In genomic region chr17:35720340-35720727, GRCm38 (mm10) we compare ENCODE assay signal across 8 mouse cellular contexts. TPM values are rescaled to one million over a fixed set of nuclear protein-coding genes. Genes with fewer than 3 reads are reported as not detected.
DNase-seq lines count a peak whose midpoint lies in the region; ATAC-seq lines count a peak whose summit lies in the region.

No protein-coding gene starts in this region.

- DNase-seq in hindbrain, embryonic 10.5 days (ENCODE audit: low spot score) = no peak
- no peak for DNase-seq in hindbrain, embryonic 11.5 days (ENCODE audit: low spot score)
- DNase-seq in kidney, adult 8-10 months = peak; percentile 36 to 57
- peak; percentile 59 for DNase-seq in lung, postnatal 25 days (ENCODE audit: low spot score)
- peak; percentile 66 for DNase-seq in testis, postnatal 10 days (ENCODE audit: low spot score)

- no peak for ATAC-seq in hindbrain, embryonic 11.5 days (ENCODE audit: low FRiP score)
- peak; percentile 66 for ATAC-seq in forebrain, embryonic 15.5 days (replicated peaks)
- ATAC-seq in CD4-positive, CD25-positive, alpha-beta regulatory T cell, adult 4 months = no peak
- no peak for ATAC-seq in megakaryocyte progenitor cell, adult 5-6 weeks (replicated peaks; ENCODE audit: poor library complexity)

- H3K27me3 ChIP-seq in hindbrain, embryonic 10.5 days (ENCODE audit: insufficient read depth, poor library complexity, severe bottlenecking) = peaks cover 19% of the 10 kb centered on the region
- no peaks in the 10 kb centered on the region for H3K27me3 ChIP-seq in hindbrain, embryonic 11.5 days (ENCODE audit: control insufficient read depth, insufficient read depth, low read length)
- no peaks in the 10 kb centered on the region for H3K27me3 ChIP-seq in forebrain, embryonic 15.5 days

- peak overlapping the region; percentile 18; the same call in 1 of the 2 replicates for H3K4me3 ChIP-seq in hindbrain, embryonic 10.5 days
- H3K4me3 ChIP-seq in hindbrain, embryonic 11.5 days (ENCODE audit: low read depth, low read length) = no peak overlapping the region
- no peak overlapping the region for H3K4me3 ChIP-seq in forebrain, embryonic 15.5 days

- WGBS in hindbrain, embryonic 10.5 days = 17% methylated on average over 11 of the region's 11 CpGs
- 20% methylated on average over 10 of the region's 11 CpGs for WGBS in hindbrain, embryonic 11.5 days
- WGBS in forebrain, embryonic 15.5 days = 6% methylated on average over 11 of the region's 11 CpGs

- no peaks in the 10 kb centered on the region for H3K36me3 ChIP-seq in hindbrain, embryonic 10.5 days
- H3K36me3 ChIP-seq in hindbrain, embryonic 11.5 days (ENCODE audit: control insufficient read depth, insufficient read depth, low read length) = no peaks in the 10 kb centered on the region
- H3K36me3 ChIP-seq in forebrain, embryonic 15.5 days = no peaks in the 10 kb centered on the region

- H3K9ac ChIP-seq in hindbrain, embryonic 11.5 days (ENCODE audit: low read depth, low read length) = no peak overlapping the region
- H3K9ac ChIP-seq in forebrain, embryonic 15.5 days (replicated peaks) = 0 out of 2 replicates have a peak overlapping the region, but pooled peaks have one; percentile 11

- peaks cover 21% of the 10 kb centered on the region for H3K4me1 ChIP-seq in hindbrain, embryonic 10.5 days (replicated peaks)
- no peaks in the 10 kb centered on the region for H3K4me1 ChIP-seq in hindbrain, embryonic 11.5 days (replicated peaks; ENCODE audit: control insufficient read depth, insufficient read depth, low read length)
- peaks cover 13% of the 10 kb centered on the region for H3K4me1 ChIP-seq in forebrain, embryonic 15.5 days

- no peaks in the 10 kb centered on the region for H3K9me3 ChIP-seq in hindbrain, embryonic 10.5 days
- H3K9me3 ChIP-seq in hindbrain, embryonic 11.5 days (ENCODE audit: control insufficient read depth, low read length) = no peaks in the 10 kb centered on the region
- H3K9me3 ChIP-seq in forebrain, embryonic 15.5 days = no peaks in the 10 kb centered on the region

- H3K27ac ChIP-seq in hindbrain, embryonic 10.5 days = peak overlapping the region; percentile 64
- H3K27ac ChIP-seq in hindbrain, embryonic 11.5 days (ENCODE audit: low read depth, low read length) = no peak overlapping the region
- H3K27ac ChIP-seq in forebrain, embryonic 15.5 days (replicated peaks) = peak overlapping the region; percentile 76

- no peak overlapping the region for H3K4me2 ChIP-seq in hindbrain, embryonic 11.5 days (replicated peaks; ENCODE audit: low read depth, low read length)
- peak overlapping the region; percentile 34 for H3K4me2 ChIP-seq in forebrain, embryonic 15.5 days (replicated peaks)

RNA-seq across cellular contexts. Expression of gene Ddr1, which starts 15.9 kb away (rescaled TPM):
- 134 and 184 TPM in 2 replicates for polyA plus RNA-seq in hindbrain, embryonic 10.5 days (2016; fragmentation: Nextera tagmentation; extraction: Ambion mirVana)
- 69.9 and 78.8 TPM in 2 replicates for polyA plus RNA-seq in hindbrain, embryonic 11.5 days (2014; fragmentation: Nextera tagmentation; extraction: Ambion mirVana)
- polyA plus RNA-seq in forebrain, embryonic 15.5 days (2015; fragmentation: Nextera tagmentation; extraction: Ambion mirVana) = 127 TPM in 2 replicates
- polyA plus RNA-seq in CD4-positive, CD25-positive, alpha-beta regulatory T cell, adult 4 months (2017; shearing (Covaris generic)) = under 1 TPM; 0.65 TPM
- 0.15 TPM in 1 of 2 replicates, not detected in the other for total RNA-seq in megakaryocyte progenitor cell, adult 5-6 weeks (2015)
- total RNA-seq in megakaryocyte progenitor cell, adult 5-6 weeks (2017) = 0.25 TPM in 1 of 2 replicates, not detected in the other

RNA-seq across cellular contexts. Expression of gene Gtf2h4, which starts 46.8 kb away (rescaled TPM):
- 45.7 and 56.5 TPM in 2 replicates for polyA plus RNA-seq in hindbrain, embryonic 10.5 days (2016; fragmentation: Nextera tagmentation; extraction: Ambion mirVana)
- 37.8 and 41.4 TPM in 2 replicates for polyA plus RNA-seq in hindbrain, embryonic 11.5 days (2014; fragmentation: Nextera tagmentation; extraction: Ambion mirVana)
- 36.1 and 37.8 TPM in 2 replicates for polyA plus RNA-seq in forebrain, embryonic 15.5 days (2015; fragmentation: Nextera tagmentation; extraction: Ambion mirVana)
- 10 to 100 TPM; 28.3 to 37.7 TPM for polyA plus RNA-seq in CD4-positive, CD25-positive, alpha-beta regulatory T cell, adult 4 months (2017; shearing (Covaris generic))
- total RNA-seq in megakaryocyte progenitor cell, adult 5-6 weeks (2015) = 26.2 and 31.8 TPM in 2 replicates
- 24.8 and 29.5 TPM in 2 replicates for total RNA-seq in megakaryocyte progenitor cell, adult 5-6 weeks (2017)

RNA-seq across cellular contexts. Expression of gene Vars2, which starts 52.9 kb away (rescaled TPM):
- 16.7 and 17.4 TPM in 2 replicates for polyA plus RNA-seq in hindbrain, embryonic 10.5 days (2016; fragmentation: Nextera tagmentation; extraction: Ambion mirVana)
- polyA plus RNA-seq in hindbrain, embryonic 11.5 days (2014; fragmentation: Nextera tagmentation; extraction: Ambion mirVana) = 6.9 and 8.7 TPM in 2 replicates
- 16.2 and 18.1 TPM in 2 replicates for polyA plus RNA-seq in forebrain, embryonic 15.5 days (2015; fragmentation: Nextera tagmentation; extraction: Ambion mirVana)
- 10 to 100 TPM; 11.1 to 15.2 TPM for polyA plus RNA-seq in CD4-positive, CD25-positive, alpha-beta regulatory T cell, adult 4 months (2017; shearing (Covaris generic))
- 5.7 and 11.4 TPM in 2 replicates for total RNA-seq in megakaryocyte progenitor cell, adult 5-6 weeks (2015)
- 12.7 and 14.9 TPM in 2 replicates for total RNA-seq in megakaryocyte progenitor cell, adult 5-6 weeks (2017)

Comparison
In these comparisons a context has a peak if more than half of its experiments do, and no peak if none do; other contexts are left out.
1. DNase-seq: peak in kidney, adult 8-10 months (2 of 2), lung, postnatal 25 days (single experiment) and testis, postnatal 10 days (single experiment); none in hindbrain, embryonic 10.5 days (single experiment) and hindbrain, embryonic 11.5 days (single experiment).
2. RNA of gene Ddr1, which starts 15.9 kb away (polyA plus RNA-seq): 134 to 184 TPM in hindbrain, embryonic 10.5 days, 127 TPM in forebrain, embryonic 15.5 days and 69.9 to 78.8 TPM in hindbrain, embryonic 11.5 days; 0.65 TPM in CD4-positive, CD25-positive, alpha-beta regulatory T cell, adult 4 months; every median in the first group is over 10 times any median in the second.